Mouse (Mus musculus) MEL (cell line): ENCODE measurements around the gene Rbpms2. TPM values are rescaled to one million over a fixed set of nuclear protein-coding genes. Genes with fewer than 3 reads are reported as not detected.

Source experiments
- DNase-seq: peaks from one replicate; pipeline ENCODE4 v3.0.0; 2011; ENCODE audit warnings: low read depth, low spot score
- H3K27ac ChIP-seq: 2 replicates; pipeline ENCODE4 v1.5.1; 2012; ENCODE audit warnings: low read depth, mild to moderate bottlenecking, control low read depth, low read length, moderate library complexity; ENCODE audit not compliant: control insufficient read depth
- H3K27me3 ChIP-seq, 2 experiments: fragments of 150-350 bp in 1 of 2; sonication (generic) in 1 of 2; 2 replicates each; pipeline ENCODE4 v1.6.1; 2012; ENCODE audit warnings: low read length in 2 of 2, mild to moderate bottlenecking in 2 of 2, improper control_type of control experiment in 1 of 2, moderate library complexity in 1 of 2; ENCODE audit not compliant: insufficient read depth in 2 of 2, control insufficient read depth in 1 of 2
- H3K36me3 ChIP-seq, 2 experiments: 2 replicates each; pipeline ENCODE4 v1.6.1; 2012 to 2014; ENCODE audit warnings: low read length in 2 of 2, improper control_type of control experiment in 1 of 2, inconsistent platforms in 1 of 2, mild to moderate bottlenecking in 1 of 2; ENCODE audit not compliant: insufficient read depth in 2 of 2, control insufficient read depth in 1 of 2
- H3K4me1 ChIP-seq, 2 experiments: fragments of 150-350 bp in 1 of 2; sonication (generic) in 1 of 2; 2 replicates each; pipeline ENCODE4 v1.6.1; 2012; ENCODE audit warnings: low read length in 2 of 2, improper control_type of control experiment in 1 of 2, mild to moderate bottlenecking in 1 of 2; ENCODE audit not compliant: insufficient read depth in 2 of 2, control insufficient read depth in 1 of 2
- H3K4me3 ChIP-seq, 2 experiments: fragments of 150-350 bp in 1 of 2; sonication (generic) in 1 of 2; 2 replicates each; pipeline ENCODE4 v1.5.1; 2012; ENCODE audit warnings: low read depth in 2 of 2, low read length in 2 of 2, mild to moderate bottlenecking in 2 of 2, moderate library complexity in 2 of 2, control low read depth in 1 of 2, improper control_type of control experiment in 1 of 2; ENCODE audit not compliant: control insufficient read depth in 1 of 2, insufficient read depth in 1 of 2
- H3K79me2 ChIP-seq: 2 replicates; pipeline ENCODE4 v1.6.1; 2012; ENCODE audit warnings: mild to moderate bottlenecking, low read length, moderate library complexity; ENCODE audit not compliant: control insufficient read depth, poor library complexity, insufficient read depth
- H3K9ac ChIP-seq: 2 replicates; pipeline ENCODE4 v1.6.1; 2012; ENCODE audit warnings: low read depth, mild to moderate bottlenecking, control low read depth, low read length, moderate library complexity; ENCODE audit not compliant: control insufficient read depth, poor library complexity, severe bottlenecking
- H3K9me3 ChIP-seq: fragments of 150-350 bp; sonication (generic); replicated peaks from 2 replicates; pipeline ENCODE4 v1.6.1; 2012; ENCODE audit warnings: mild to moderate bottlenecking, low read length, improper control_type of control experiment, moderate library complexity; ENCODE audit not compliant: insufficient read depth
- CTCF ChIP-seq, 3 experiments: IDR thresholded peaks in 2 of 3; conservative IDR thresholded peaks in 1 of 3; 2 replicates each; pipeline ENCODE4 v1.5.1; 2011 to 2012; ENCODE audit warnings: low read length in 3 of 3, low read depth in 2 of 3, mild to moderate bottlenecking in 2 of 3, improper control_type of control experiment in 1 of 3, inconsistent platforms in 1 of 3, mixed read lengths in 1 of 3, moderate library complexity in 1 of 3; ENCODE audit not compliant: control insufficient read depth in 1 of 3, insufficient read depth in 1 of 3, poor library complexity in 1 of 3, severe bottlenecking in 1 of 3
- E2F4 ChIP-seq: IDR thresholded peaks from 2 replicates; pipeline ENCODE4 v1.6.1; 2011; ENCODE audit warnings: low read depth, low read length, improper control_type of control experiment, borderline replicate concordance
- EP300 ChIP-seq, 2 experiments: IDR thresholded peaks; 2 replicates each; pipeline ENCODE4 v1.6.1; 2011; ENCODE audit warnings: improper control_type of control experiment in 2 of 2, low read length in 2 of 2, low read depth in 1 of 2, mild to moderate bottlenecking in 1 of 2
- ETS1 ChIP-seq: IDR thresholded peaks from 2 replicates; pipeline ENCODE4 v1.6.1; 2012; ENCODE audit warnings: low read depth, mild to moderate bottlenecking, inconsistent platforms, low read length, improper control_type of control experiment, moderate library complexity
- JUND ChIP-seq: IDR thresholded peaks from 2 replicates; pipeline ENCODE4 v1.6.1; 2011; ENCODE audit warnings: low read depth, mild to moderate bottlenecking, improper control_type of control experiment, low read length
- MAFK ChIP-seq: IDR thresholded peaks from 2 replicates; pipeline ENCODE4 v1.6.1; 2011; ENCODE audit warnings: low read depth, mild to moderate bottlenecking, low read length, improper control_type of control experiment, borderline replicate concordance
- MAX ChIP-seq: IDR thresholded peaks from 2 replicates; pipeline ENCODE4 v1.6.1; 2011; ENCODE audit warnings: low read length, improper control_type of control experiment
- NRF1 ChIP-seq: IDR thresholded peaks from 2 replicates; pipeline ENCODE4 v1.6.1; 2014; ENCODE audit warnings: low read depth, mild to moderate bottlenecking, inconsistent platforms, low read length, improper control_type of control experiment, moderate library complexity; ENCODE audit not compliant: poor library complexity, insufficient read depth, severe bottlenecking
- RAD21 ChIP-seq: IDR thresholded peaks from 2 replicates; pipeline ENCODE4 v1.6.1; 2011; ENCODE audit warnings: mild to moderate bottlenecking, low read depth, low read length, improper control_type of control experiment
- RCOR1 ChIP-seq: IDR thresholded peaks from 2 replicates; pipeline ENCODE4 v1.6.1; 2012; ENCODE audit warnings: low read depth, mild to moderate bottlenecking, inconsistent platforms, low read length, improper control_type of control experiment
- SIN3A ChIP-seq: IDR thresholded peaks from 2 replicates; pipeline ENCODE4 v1.6.1; 2012; ENCODE audit warnings: low read length, improper control_type of control experiment, inconsistent platforms
- USF1 ChIP-seq: IDR thresholded peaks from 2 replicates; pipeline ENCODE4 v1.6.1; 2014; ENCODE audit warnings: low read depth, mild to moderate bottlenecking, inconsistent platforms, low read length, improper control_type of control experiment, moderate library complexity
- polyA plus RNA-seq, 2 experiments: library from polyadenylated mRNA; stranded (reverse) in 1 of 2; unstranded in 1 of 2; fragments of >175 nt in 1 of 2; fragments of >200 nt in 1 of 2; gene quantifications; 2 replicates each; pipeline versions ENCODE4 v1.2.1 to v1.2.4; 2012; ENCODE audit warnings: low replicate concordance in 2 of 2, low read depth in 1 of 2; ENCODE audit not compliant: insufficient read length in 2 of 2, insufficient read depth in 1 of 2, missing spikeins in 1 of 2
- total RNA-seq: library from RNA; depleted of rRNA; stranded (reverse); fragments of 300-350 nt; gene quantifications from 2 replicates; pipeline ENCODE4 v1.2.3, GENCODE M21; 2012

Rbpms2 gene
- total and polyA plus RNA-seq, 3 experiments = 0.22 TPM; not detected in 2

DNA sequence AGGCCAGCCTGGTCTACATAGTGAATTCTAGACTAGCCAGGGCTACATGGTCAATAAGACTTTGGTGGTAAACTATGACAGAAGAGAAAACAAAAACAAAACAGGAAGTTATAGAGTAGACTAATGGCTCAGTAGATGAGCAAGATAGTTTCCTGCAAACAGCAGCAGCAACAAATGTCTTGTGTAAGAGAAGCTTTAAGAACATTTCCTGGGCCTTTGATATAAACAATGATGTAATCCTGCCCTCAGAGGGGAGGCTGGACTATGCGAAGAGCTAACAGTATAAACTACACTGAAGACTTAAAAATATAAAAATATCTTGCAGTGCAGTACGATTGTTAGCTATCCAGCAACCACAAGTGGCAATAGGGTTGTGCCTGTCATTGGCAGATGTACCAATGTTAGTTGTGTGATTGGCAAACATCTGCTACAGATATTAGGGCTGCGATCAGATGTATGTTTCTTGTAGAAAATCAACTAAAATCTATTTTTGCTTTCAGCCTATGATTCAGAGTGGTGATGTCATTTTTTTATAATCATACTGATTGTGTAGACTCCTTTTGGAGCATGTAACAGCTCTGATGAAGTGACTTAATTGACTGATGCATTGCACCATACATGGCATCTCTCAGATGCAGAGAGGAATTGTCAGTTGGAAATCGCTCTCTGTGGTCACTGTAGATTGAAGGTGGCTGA, 51.6 kb downstream of the Rbpms2 start:
- no peak for TF ChIP-seq RCOR1
- TF ChIP-seq JUND = no peak
- no peak for TF ChIP-seq CTCF (IDR thresholded peaks at IDR 0.05 in 2 of 3, conservative IDR thresholded peaks at IDR 0.05 in 1 of 3; ENCODE audit: control insufficient read depth in 1 of 3, insufficient read depth in 1 of 3, low read depth in 2 of 3, low read length in 3 of 3, poor library complexity in 1 of 3, severe bottlenecking in 1 of 3)
- TF ChIP-seq RAD21 = no peak
- TF ChIP-seq SIN3A = no peak
- no peak for TF ChIP-seq MAFK
- no peak for TF ChIP-seq MAX
- TF ChIP-seq USF1 = no peak
- TF ChIP-seq EP300 (IDR thresholded peaks at IDR 0.05; ENCODE audit: low read depth in 1 of 2, low read length in 2 of 2) = no peak
- H3K79me2 ChIP-seq = peaks cover 2% of the 10 kb centered on the region; the same call in 1 of the 2 replicates
- no peak overlapping the region for H3K4me3 ChIP-seq
- H3K9ac ChIP-seq = no peak overlapping the region
- H3K27ac ChIP-seq = no peak overlapping the region
- DNase-seq = no peak
- H3K4me1 ChIP-seq = peaks cover 6 to 21% of the 10 kb centered on the region in 2 experiments; a peak in 2 of 4 replicates
- no peaks in the 10 kb centered on the region for H3K27me3 ChIP-seq
- no peaks in the 10 kb centered on the region for H3K9me3 ChIP-seq
- H3K36me3 ChIP-seq = peaks cover 0 to 21% of the 10 kb centered on the region in 2 experiments; a peak in 2 of 4 replicates

DNA sequence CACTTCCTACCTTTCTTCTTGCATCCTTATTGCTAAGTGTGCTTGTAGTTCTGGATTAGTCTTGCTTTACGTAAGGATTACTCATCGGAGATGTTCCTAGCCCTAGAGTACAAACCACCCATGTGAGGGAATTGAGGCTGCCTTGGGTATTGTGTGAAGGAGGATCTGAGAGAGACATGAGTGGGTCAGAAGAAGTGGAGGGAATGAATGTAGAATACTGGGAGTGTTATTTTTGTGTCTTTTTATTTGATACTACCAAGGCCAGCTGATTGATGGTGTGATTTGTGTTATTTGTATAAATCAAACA, 52.1 kb downstream of the Rbpms2 start:
- Histone ChIP-seq H3K36me3 (peaks cover 0 to 21% of the 10 kb centered on the region in 2 experiments; a peak in 3 of 4 replicates), H3K9ac (no peak overlapping the region), H3K4me1 (peaks cover 6 to 21% of the 10 kb centered on the region in 2 experiments; a peak in 2 of 4 replicates), H3K27ac (no peak overlapping the region), H3K79me2 (peaks cover 2% of the 10 kb centered on the region; the same call in 1 of the 2 replicates), H3K27me3 (no peaks in the 10 kb centered on the region), H3K4me3 (no peak overlapping the region), H3K9me3 (no peaks in the 10 kb centered on the region)
- TF ChIP-seq SIN3A (no peak), E2F4 (no peak), NRF1 (no peak)
- DNase-seq = no peak

DNA sequence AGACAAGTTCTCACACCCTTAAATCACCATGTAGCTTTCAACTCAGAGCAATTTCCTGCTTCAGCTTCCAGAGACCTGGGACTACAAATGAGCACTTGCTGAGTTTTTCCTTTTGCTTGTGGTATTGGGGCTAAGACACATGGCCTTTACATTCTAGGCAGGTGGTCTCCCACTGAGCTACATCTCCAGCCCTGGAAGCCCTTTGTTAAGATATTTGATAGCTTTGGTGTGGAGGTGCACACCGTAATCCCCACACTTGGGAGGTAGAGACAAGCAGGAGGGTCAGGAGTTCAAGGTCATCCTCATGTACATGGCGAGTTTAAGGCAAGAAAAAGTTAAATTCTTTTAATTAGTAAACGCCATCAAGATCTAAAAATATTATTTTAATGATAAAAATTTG, 52.7 kb downstream of the Rbpms2 start:
- Histone ChIP-seq H3K27ac (no peak overlapping the region), H3K36me3 (peaks cover 0 to 19% of the 10 kb centered on the region in 2 experiments; a peak in 3 of 4 replicates), H3K27me3 (no peaks in the 10 kb centered on the region), H3K9ac (no peak overlapping the region), H3K4me3 (no peak overlapping the region), H3K9me3 (no peaks in the 10 kb centered on the region), H3K4me1 (peaks cover 6 to 19% of the 10 kb centered on the region in 2 experiments; a peak in 2 of 4 replicates), H3K79me2 (0 out of 2 replicates have a peak, but pooled peaks cover 2% of the 10 kb centered on the region)
- TF ChIP-seq ETS1 (no peak), MAFK (no peak)
- DNase-seq = no peak
